Mouse (Mus musculus): ENCODE data around the gene Kcnip4.

- no peak for TF ChIP-seq CTCF (IDR thresholded peaks at IDR 0.05; ENCODE audit: low read depth)
- no peak for TF ChIP-seq EP300 (IDR thresholded peaks at IDR 0.05; ENCODE audit: low read depth)
Observed at GRCm38 (mm10) chr5:48460221-48460620, 1064.5 kb downstream of the Kcnip4 start.

Measured in liver, postnatal 0 days (tissue).